Mouse (Mus musculus) stomach, postnatal 0 days (tissue): ENCODE data around the gene Pycr1.

Experiments used
- CTCF ChIP-seq: IDR thresholded peaks from 2 replicates; pipeline ENCODE4 v1.5.1; 2016; ENCODE audit warnings: antibody characterized with exemption, low read depth, mild to moderate bottlenecking, moderate library complexity
- EP300 ChIP-seq: optimal IDR thresholded peaks from 2 replicates; pipeline ENCODE3; 2016; ENCODE audit warnings: antibody characterized with exemption

- TF ChIP-seq CTCF (no peak), EP300 (no peak)
Observed at GRCm38 (mm10) chr11:120613481-120613972, 30.0 kb downstream of the Pycr1 start.
